Mouse (Mus musculus) liver, embryonic 16.5 days (tissue): ENCODE data around the gene Kdm3a. TPM values are rescaled to one million over a fixed set of nuclear protein-coding genes. Genes with fewer than 3 reads are reported as not detected.

ENCODE experiments used
- ATAC-seq: fragments of 200-750 bp; cut with Nextera tagmentation; 2 replicates; pipeline ENCODE4 v1.8.0; 2017; ENCODE audit warnings: low read depth, mild to moderate bottlenecking, moderate number of reproducible peaks, moderate library complexity
- H3K27ac ChIP-seq: fragments of 300-500 bp; sonication (generic); 2 replicates; pipeline ENCODE4 v1.5.1; 2014; ENCODE audit warnings: mild to moderate bottlenecking, low read length
- H3K27me3 ChIP-seq: fragments of 300-500 bp; sonication (generic); 2 replicates; pipeline ENCODE4 v1.6.1; 2014; ENCODE audit warnings: low read depth, low read length, mixed read lengths; ENCODE audit not compliant: control insufficient read depth, insufficient read depth
- H3K36me3 ChIP-seq: fragments of 300-500 bp; sonication (generic); 2 replicates; pipeline ENCODE4 v1.6.1; 2014; ENCODE audit warnings: mild to moderate bottlenecking; ENCODE audit not compliant: control insufficient read depth, insufficient read depth
- H3K4me1 ChIP-seq: fragments of 300-500 bp; sonication (generic); 2 replicates; pipeline ENCODE4 v1.6.1; 2014; ENCODE audit warnings: low read depth, low read length, mixed read lengths; ENCODE audit not compliant: control insufficient read depth
- H3K4me2 ChIP-seq: fragments of 300-500 bp; sonication (generic); 2 replicates; pipeline ENCODE4 v1.6.1; 2014; ENCODE audit warnings: low read depth, low read length, mixed read lengths
- H3K4me3 ChIP-seq: fragments of 300-500 bp; sonication (generic); 2 replicates; pipeline ENCODE4 v1.5.1; 2014; ENCODE audit warnings: low read depth, mild to moderate bottlenecking, low read length
- H3K9ac ChIP-seq: fragments of 300-500 bp; sonication (generic); 2 replicates; pipeline ENCODE4 v1.6.1; 2014; ENCODE audit warnings: low read depth, low read length
- H3K9me3 ChIP-seq: fragments of 300-500 bp; sonication (generic); replicated peaks from 2 replicates; pipeline ENCODE4 v1.6.1; 2016; ENCODE audit warnings: low read length; ENCODE audit not compliant: control insufficient read depth
- WGBS: fragments of 180-500 bp; shearing (Covaris S2); extraction: QIAGEN DNeasy Blood & Tissue Kit; methylation state at CpG from one replicate; pipeline ENCODE4 v1.1.7; 2014; ENCODE audit not compliant: insufficient replicate concordance; 5-methylcytosine and 5-hydroxymethylcytosine counted together
- polyA plus RNA-seq: library from polyadenylated mRNA; unstranded; fragments of >200 nt; fragmentation: Nextera tagmentation; extraction: Ambion mirVana; gene quantifications from 2 replicates; pipeline ENCODE4 v1.2.1, GENCODE M21; 2015

Kdm3a gene
- polyA plus RNA-seq, 1 experiment from 2014 or later: 18.4 TPM

GRCm38 (mm10) chr6:71555507-71555951 lies 77.3 kb downstream of the Kdm3a start:
- Histone ChIP-seq H3K4me1 (no peaks in the 10 kb centered on the region; the same call in 1 of the 2 replicates), H3K9ac (no peak overlapping the region), H3K9me3 (no peaks in the 10 kb centered on the region), H3K27me3 (no peaks in the 10 kb centered on the region), H3K36me3 (no peaks in the 10 kb centered on the region), H3K4me2 (no peak overlapping the region), H3K4me3 (no peak overlapping the region), H3K27ac (no peak overlapping the region)
- 52% methylated on average over 2 of the region's 2 CpGs for WGBS
- no peak for ATAC-seq

DNA sequence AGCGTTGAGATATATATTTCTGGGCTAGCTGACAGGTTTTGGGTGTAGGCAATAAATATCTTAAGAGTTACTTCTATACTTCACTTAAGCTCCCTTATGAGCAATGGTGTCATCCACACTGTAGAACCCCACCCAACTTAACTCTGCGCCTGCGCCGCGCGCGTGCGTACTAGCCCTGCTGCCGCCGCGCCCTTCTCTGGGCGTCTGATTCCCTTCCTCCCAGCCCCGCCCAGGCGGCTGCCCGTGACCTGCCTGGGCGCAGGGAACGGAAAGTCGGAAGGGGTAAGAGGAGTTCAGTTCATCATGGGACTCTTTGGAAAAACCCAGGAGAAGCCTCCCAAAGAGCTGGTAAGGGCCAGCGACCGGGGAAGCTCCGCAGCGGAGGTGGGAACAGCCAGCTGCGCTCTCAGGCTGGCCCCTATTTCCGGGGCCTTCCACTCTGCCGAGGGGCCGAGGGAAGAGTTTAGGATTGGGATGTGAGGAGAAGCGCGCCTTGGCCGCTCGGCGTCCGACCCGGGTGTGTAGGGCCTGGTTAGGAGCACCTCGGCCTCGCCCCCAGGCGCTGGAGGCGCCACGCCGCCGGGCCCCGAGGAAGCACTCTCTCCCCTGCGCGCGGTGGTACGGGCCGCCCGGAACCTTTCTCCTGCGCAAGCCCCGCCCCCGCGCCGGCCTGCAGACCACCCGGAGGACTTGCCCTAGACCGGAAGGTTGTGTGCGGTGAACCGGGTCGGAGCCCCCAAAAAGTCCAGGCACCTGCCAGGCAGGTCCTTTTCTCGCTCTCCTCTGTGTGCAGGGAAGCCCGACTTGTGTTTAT lies 88.9 kb downstream of the Kdm3a start, which contains the start of gene Chmp3:
TSS of gene Chmp3 (plus strand) at position 112 of the 814 bp plus-strand sequence.
- Histone ChIP-seq H3K27ac (peak within 1 kb of the TSS; percentile 94), H3K36me3 (no peaks in the 10 kb centered on the region), H3K9me3 (no peaks in the 10 kb centered on the region), H3K4me3 (peak within 1 kb of the TSS; percentile 92), H3K4me2 (peak within 1 kb of the TSS; percentile 59), H3K9ac (peak within 1 kb of the TSS; percentile 96), H3K27me3 (no peaks in the 10 kb centered on the region), H3K4me1 (peaks cover 6% of the 10 kb centered on the region)
- WGBS: under 1% methylated on average over 54 of the region's 59 CpGs
- peak; percentile 99 for ATAC-seq

Other genes starting within 250 kb of the Kdm3a start
- 5.2 and 5.9 TPM in 2 replicates for gene Rmnd5a, start 192.4 kb downstream of the Kdm3a start, polyA plus RNA-seq
- gene Rnf103, start 139.1 kb downstream of the Kdm3a start, polyA plus RNA-seq: 3.8 and 6.5 TPM in 2 replicates
- gene Chmp3, start 89.2 kb downstream of the Kdm3a start, polyA plus RNA-seq: 30.4 and 31.2 TPM in 2 replicates
- 3.2 and 3.4 TPM in 2 replicates for gene Reep1, start 74.6 kb upstream of the Kdm3a start, polyA plus RNA-seq
- 51.1 and 55.0 TPM in 2 replicates for gene Mrpl35, start 194.0 kb upstream of the Kdm3a start, polyA plus RNA-seq
- 111 and 113 TPM in 2 replicates for gene Immt, start 198.3 kb upstream of the Kdm3a start, polyA plus RNA-seq